Mouse (Mus musculus) midbrain, embryonic 16.5 days (tissue): ENCODE results near the gene March10. TPM values are rescaled to one million over a fixed set of nuclear protein-coding genes. Genes with fewer than 3 reads are reported as not detected.

Experiments used
- ATAC-seq: fragments of 200-750 bp; cut with Nextera tagmentation; 2 replicates; pipeline ENCODE4 v1.8.0; 2017; ENCODE audit warnings: moderate TSS enrichment
- H3K27ac ChIP-seq: fragments of 300-500 bp; sonication (generic); 2 replicates; pipeline ENCODE4 v1.5.1; 2014; ENCODE audit warnings: mild to moderate bottlenecking, low read length, mixed read lengths
- H3K27me3 ChIP-seq: fragments of 300-500 bp; sonication (generic); 2 replicates; pipeline ENCODE4 v1.6.1; 2014; ENCODE audit warnings: low read depth, low read length, mixed read lengths; ENCODE audit not compliant: control insufficient read depth, insufficient read depth
- H3K36me3 ChIP-seq: fragments of 300-500 bp; sonication (generic); 2 replicates; pipeline ENCODE4 v1.6.1; 2014; ENCODE audit warnings: mild to moderate bottlenecking, low read length, moderate library complexity, mixed read lengths; ENCODE audit not compliant: control insufficient read depth, insufficient read depth
- H3K4me1 ChIP-seq: fragments of 300-500 bp; sonication (generic); 2 replicates; pipeline ENCODE4 v1.6.1; 2014; ENCODE audit warnings: mild to moderate bottlenecking, low read length, mixed read lengths; ENCODE audit not compliant: control insufficient read depth, insufficient read depth
- H3K4me2 ChIP-seq: fragments of 300-500 bp; sonication (generic); 2 replicates; pipeline ENCODE4 v1.6.1; 2014; ENCODE audit warnings: mild to moderate bottlenecking, low read length, mixed read lengths
- H3K4me3 ChIP-seq: fragments of 300-500 bp; sonication (generic); 2 replicates; pipeline ENCODE4 v1.5.1; 2014; ENCODE audit warnings: low read depth, mild to moderate bottlenecking, low read length, moderate library complexity, mixed read lengths
- H3K9ac ChIP-seq: fragments of 300-500 bp; sonication (generic); 2 replicates; pipeline ENCODE4 v1.6.1; 2014; ENCODE audit warnings: low read depth, low read length, mixed read lengths
- H3K9me3 ChIP-seq: fragments of 300-500 bp; sonication (generic); replicated peaks from 2 replicates; pipeline ENCODE4 v1.6.1; 2014; ENCODE audit warnings: mild to moderate bottlenecking, low read length, mixed read lengths; ENCODE audit not compliant: control insufficient read depth, poor library complexity, severe bottlenecking
- WGBS: fragments of 180-500 bp; shearing (Covaris S2); extraction: QIAGEN DNeasy Blood & Tissue Kit; methylation state at CpG from one replicate; pipeline ENCODE4 v1.1.7; 2014; 5-methylcytosine and 5-hydroxymethylcytosine counted together
- polyA plus RNA-seq: library from polyadenylated mRNA; unstranded; fragments of >200 nt; fragmentation: Nextera tagmentation; extraction: Ambion mirVana; gene quantifications from 2 replicates; pipeline ENCODE4 v1.2.1, GENCODE M21; 2015

The March10 gene
- polyA plus RNA-seq, 1 experiment from 2014 or later, result 0.73 TPM

DNA sequence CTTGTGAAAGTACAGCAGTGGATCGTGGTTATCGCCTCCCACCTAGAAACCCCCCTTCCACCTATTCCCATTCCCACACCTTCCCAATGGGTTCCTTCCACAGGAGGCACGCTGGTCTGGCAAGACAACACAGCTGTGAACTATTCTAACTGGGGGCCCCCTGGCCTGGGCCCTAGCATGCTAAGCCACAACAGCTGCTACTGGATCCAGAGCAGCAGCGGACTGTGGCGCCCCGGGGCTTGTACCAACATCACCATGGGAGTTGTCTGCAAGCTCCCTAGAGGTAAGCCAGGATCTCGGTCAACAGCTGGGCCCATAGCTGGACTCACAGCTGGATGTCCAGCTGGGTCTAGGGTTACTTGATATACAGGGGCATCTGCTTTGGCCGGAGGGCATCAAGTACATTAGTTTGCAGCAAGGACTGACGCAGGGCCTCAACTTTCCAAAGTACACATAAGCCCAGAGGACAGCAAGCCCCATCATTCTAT lies 108.0 kb downstream of the March10 start:
- Histone ChIP-seq H3K4me2 (no peak overlapping the region), H3K4me1 (no peaks in the 10 kb centered on the region), H3K4me3 (no peak overlapping the region), H3K27me3 (no peaks in the 10 kb centered on the region), H3K36me3 (no peaks in the 10 kb centered on the region), H3K9me3 (no peaks in the 10 kb centered on the region), H3K9ac (no peak overlapping the region), H3K27ac (no peak overlapping the region)
- ATAC-seq, result no peak
- 92% methylated on average over 9 of the region's 9 CpGs for WGBS

DNA sequence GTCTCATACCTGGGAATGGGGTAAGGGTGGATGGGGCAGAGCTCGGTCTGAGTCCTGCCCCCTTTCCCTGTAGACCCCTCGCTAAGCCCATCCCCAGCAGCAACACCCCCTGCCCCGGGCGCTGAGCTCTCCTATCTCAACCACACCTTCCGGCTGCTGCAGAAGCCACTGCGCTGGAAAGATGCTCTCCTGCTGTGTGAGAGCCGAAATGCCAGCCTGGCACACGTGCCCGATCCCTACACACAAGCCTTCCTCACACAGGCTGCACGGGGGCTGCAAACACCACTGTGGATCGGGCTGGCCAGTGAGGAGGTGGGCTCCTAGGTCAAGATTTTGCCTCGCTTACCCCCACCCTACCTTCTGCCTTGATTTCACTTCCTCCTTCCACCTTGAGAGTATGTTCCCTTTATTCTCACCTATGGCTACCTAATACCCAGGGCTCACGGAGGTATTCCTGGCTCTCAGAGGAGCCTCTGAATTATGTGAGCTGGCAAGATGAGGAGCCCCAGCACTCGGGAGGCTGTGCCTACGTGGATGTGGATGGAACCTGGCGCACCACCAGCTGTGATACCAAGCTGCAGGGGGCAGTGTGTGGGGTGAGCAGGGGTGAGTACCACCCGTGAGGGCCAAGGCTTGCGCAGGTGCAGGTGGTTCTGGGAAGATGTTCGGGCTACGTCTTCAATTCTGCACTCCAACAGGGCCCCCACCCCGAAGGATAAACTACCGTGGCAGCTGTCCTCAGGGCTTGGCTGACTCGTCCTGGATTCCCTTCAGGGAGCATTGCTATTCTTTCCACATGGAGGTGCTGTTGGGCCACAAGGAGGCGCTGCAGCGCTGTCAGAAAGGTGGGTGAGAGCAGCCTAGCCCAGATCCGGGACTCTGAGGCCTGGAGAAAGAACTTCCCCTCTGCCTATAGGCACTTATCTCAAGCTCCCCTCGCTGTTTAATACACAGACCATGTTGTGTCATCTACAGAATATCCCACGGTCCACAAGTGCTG lies 109.1 kb downstream of the March10 start:
- ATAC-seq, result peak; percentile 87
- H3K9me3 ChIP-seq, result no peaks in the 10 kb centered on the region
- H3K4me3 ChIP-seq, result no peak overlapping the region
- H3K36me3 ChIP-seq, result no peaks in the 10 kb centered on the region
- H3K27ac ChIP-seq, result no peak overlapping the region
- peak overlapping the region; percentile 15 for H3K9ac ChIP-seq
- H3K4me1 ChIP-seq, result no peaks in the 10 kb centered on the region
- peak overlapping the region; percentile 15; the same call in 1 of the 2 replicates for H3K4me2 ChIP-seq
- WGBS, result 62% methylated on average over 28 of the region's 28 CpGs
- H3K27me3 ChIP-seq, result no peaks in the 10 kb centered on the region

DNA sequence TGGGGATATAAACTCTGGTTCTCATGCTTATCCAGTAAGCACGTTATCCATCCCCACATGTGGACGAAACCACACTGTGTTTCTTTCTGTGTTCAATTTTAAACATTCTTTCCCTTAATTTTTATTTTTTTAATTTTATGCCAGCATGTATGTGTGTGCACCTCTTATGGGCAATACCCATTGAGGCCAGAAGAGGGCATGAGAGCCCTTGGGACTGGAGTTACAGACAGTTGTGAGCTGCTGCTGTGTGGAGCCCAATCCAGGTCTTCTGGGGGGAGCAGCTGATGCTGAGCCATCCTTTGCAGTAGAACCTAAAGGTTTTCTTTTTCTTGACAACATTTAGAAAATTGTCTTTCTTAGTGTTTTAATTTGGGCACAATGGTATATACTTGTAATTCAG lies 111.3 kb downstream of the March10 start:
- no peaks in the 10 kb centered on the region for H3K9me3 ChIP-seq
- no peaks in the 10 kb centered on the region for H3K36me3 ChIP-seq
- H3K4me3 ChIP-seq, result no peak overlapping the region
- no peak for ATAC-seq
- WGBS, result 83% methylated on average over 2 of the region's 2 CpGs
- H3K4me1 ChIP-seq, result no peaks in the 10 kb centered on the region
- H3K9ac ChIP-seq, result no peak overlapping the region
- no peaks in the 10 kb centered on the region for H3K27me3 ChIP-seq
- no peak overlapping the region for H3K27ac ChIP-seq
- no peak overlapping the region for H3K4me2 ChIP-seq

DNA sequence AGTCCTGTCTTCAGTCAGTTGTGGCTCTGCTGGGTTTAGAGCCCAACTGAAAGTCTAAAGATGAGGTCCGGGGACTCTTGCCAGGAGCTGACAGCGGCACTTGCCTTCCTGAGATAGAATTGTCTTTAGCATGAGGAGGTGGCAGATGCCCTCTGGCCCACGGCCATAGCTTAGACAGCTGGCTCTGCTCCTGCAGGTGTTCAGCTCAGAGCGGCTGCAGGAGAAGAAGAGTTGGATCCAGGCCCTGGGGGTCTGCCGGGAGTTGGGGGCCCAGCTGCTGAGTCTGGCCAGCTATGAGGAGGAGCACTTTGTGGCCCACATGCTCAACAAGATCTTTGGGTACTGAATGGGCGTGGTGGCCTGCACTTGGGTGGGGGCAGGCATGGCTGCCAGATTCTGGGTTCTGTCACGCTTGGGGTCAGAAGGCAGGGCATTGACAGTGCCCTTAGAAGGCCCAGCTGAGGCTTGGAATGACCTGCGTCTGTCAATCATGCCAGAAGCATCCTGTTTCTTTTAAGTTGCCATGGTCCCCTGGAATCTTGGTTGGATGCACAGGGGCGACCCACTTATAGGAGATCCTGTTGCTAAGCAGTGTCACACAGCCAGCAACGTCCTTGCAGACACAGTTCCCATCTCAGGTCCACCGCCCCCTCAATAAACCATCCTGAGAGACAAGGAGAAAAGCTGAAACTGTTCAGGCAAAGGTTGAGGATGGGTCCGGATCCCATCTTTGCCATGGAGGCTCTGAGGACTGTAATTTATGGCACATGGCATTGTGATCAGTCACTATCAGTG lies 117.7 kb downstream of the March10 start:
- Histone ChIP-seq H3K36me3 (no peaks in the 10 kb centered on the region), H3K27me3 (no peaks in the 10 kb centered on the region), H3K9me3 (no peaks in the 10 kb centered on the region), H3K4me2 (no peak overlapping the region), H3K27ac (no peak overlapping the region), H3K9ac (no peak overlapping the region), H3K4me3 (no peak overlapping the region), H3K4me1 (no peaks in the 10 kb centered on the region)
- ATAC-seq, result no peak
- WGBS, result 75% methylated on average over 12 of the region's 12 CpGs

DNA sequence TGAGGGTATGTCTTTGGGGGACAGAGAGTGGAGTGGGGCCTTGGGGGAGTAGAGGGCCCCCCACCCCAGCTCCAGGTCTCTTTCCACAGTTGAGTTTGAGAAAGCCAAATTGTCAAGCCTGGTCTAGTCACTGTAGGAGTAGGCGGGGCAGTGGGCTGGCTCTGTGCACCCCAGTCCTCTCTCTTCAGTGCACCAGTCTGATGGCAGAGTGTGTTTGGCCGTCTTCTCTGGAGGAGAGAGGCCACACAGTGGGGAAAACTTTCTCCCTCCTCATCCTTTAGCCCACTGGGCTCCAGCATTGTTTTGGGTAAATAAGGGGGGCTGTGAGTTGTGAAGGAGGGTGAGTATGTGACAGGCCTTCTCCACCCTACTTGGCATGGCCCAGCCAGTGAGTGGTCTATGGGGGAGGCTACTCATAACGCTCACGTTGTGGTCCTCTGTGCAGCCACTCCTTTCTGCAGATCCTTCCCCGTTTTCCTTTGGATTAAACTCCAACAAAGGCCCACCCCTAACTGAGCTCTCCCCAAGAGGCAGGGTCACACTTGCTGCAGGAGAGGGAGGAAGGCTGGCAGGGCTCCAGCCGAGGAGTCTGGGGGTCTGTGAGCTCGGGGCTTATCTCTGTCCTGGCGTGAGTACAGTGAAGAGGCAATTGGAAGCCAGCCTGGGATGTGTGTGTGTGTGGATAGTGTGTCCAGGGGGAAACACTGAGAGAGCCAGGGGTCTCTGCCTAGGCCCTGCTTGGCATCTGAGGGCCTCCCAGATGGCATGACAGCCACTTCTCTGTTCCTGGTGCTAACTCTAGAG lies 122.5 kb downstream of the March10 start:
- no peaks in the 10 kb centered on the region for H3K9me3 ChIP-seq
- ATAC-seq, result peak; percentile 54; the same call in 1 of the 2 replicates
- no peaks in the 10 kb centered on the region for H3K4me1 ChIP-seq
- H3K4me2 ChIP-seq, result no peak overlapping the region
- no peak overlapping the region for H3K9ac ChIP-seq
- no peak overlapping the region for H3K4me3 ChIP-seq
- 48% methylated on average over 8 of the region's 8 CpGs for whole genome bisulfite sequencing
- H3K27me3 ChIP-seq, result no peaks in the 10 kb centered on the region
- no peak overlapping the region for H3K27ac ChIP-seq
- no peaks in the 10 kb centered on the region for H3K36me3 ChIP-seq

DNA sequence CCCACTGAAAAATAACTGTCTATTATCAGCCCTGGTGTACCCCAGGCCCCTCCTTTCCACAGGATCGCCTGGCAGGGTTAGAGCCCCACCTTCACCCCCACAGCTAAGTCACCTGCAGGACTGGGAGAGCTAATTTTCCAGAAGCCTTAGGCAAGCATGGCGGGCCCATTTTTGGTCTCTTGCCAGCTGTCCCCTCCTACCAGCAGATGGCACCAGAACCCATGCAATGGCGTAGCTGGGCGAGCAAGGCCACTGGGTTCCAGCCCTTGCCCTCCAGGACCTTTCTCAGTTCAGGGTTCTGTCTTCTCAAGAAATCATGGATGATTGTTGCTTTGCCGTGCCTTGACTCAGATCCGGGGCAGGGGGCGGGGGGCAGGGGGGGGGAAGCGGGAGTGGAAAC lies 124.1 kb downstream of the March10 start:
- 53% methylated on average over 8 of the region's 8 CpGs for whole genome bisulfite sequencing

DNA sequence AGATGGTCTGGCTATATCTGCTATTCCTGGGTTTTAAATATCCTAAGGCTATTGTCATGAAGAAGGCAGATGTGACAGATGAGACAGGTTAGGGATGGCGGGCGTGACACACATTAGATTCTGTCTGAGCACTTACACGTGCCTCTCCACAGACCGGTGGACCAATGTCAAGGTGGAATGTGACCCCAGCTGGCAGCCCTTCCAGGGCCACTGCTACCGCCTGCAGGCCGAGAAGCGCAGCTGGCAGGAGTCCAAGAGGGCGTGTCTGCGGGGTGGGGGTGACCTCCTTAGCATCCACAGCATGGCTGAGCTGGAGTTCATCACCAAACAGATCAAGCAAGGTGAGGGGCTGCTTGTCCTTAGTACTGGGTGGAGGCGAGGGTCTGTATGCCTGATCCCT lies 124.8 kb downstream of the March10 start:
- H3K9ac ChIP-seq, result no peak overlapping the region
- no peaks in the 10 kb centered on the region for H3K4me1 ChIP-seq
- H3K27me3 ChIP-seq, result no peaks in the 10 kb centered on the region
- 49% methylated on average over 10 of the region's 10 CpGs for WGBS
- no peaks in the 10 kb centered on the region for H3K36me3 ChIP-seq
- H3K4me2 ChIP-seq, result no peak overlapping the region
- H3K9me3 ChIP-seq, result no peaks in the 10 kb centered on the region
- no peak for ATAC-seq
- H3K4me3 ChIP-seq, result no peak overlapping the region
- no peak overlapping the region for H3K27ac ChIP-seq

More for the DNA sequence above, 124.1 kb downstream of the March10 start:
- no peaks in the 10 kb centered on the region for H3K36me3 ChIP-seq
- no peaks in the 10 kb centered on the region for H3K4me1 ChIP-seq
- H3K9me3 ChIP-seq, result no peaks in the 10 kb centered on the region
- H3K27ac ChIP-seq, result no peak overlapping the region
- no peaks in the 10 kb centered on the region for H3K27me3 ChIP-seq
- peak; percentile 34; the same call in 1 of the 2 replicates for ATAC-seq
- H3K4me3 ChIP-seq, result no peak overlapping the region
- H3K4me2 ChIP-seq, result no peak overlapping the region
- H3K9ac ChIP-seq, result no peak overlapping the region

DNA sequence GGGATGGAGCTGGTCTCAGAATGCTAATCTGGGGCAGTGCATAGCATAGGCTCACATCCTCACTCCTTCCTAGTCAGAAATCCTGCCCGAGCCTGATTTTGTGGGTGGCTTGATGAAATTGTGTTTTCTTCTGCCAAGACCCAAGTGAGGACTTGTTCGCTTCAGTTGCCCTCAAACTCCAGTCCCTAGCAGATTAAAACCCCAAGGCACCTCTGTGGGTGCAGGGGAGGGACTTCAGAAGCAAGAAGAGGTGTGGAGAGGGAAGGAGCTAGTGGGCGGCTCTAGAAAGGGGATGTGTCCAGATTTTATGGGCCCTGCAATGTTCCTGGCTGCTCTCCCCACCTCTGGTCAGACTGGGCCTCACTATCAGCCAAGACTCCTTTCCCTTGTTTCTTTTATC lies 125.4 kb downstream of the March10 start:
- Histone ChIP-seq H3K36me3 (no peaks in the 10 kb centered on the region), H3K27me3 (no peaks in the 10 kb centered on the region), H3K9ac (no peak overlapping the region), H3K4me2 (no peak overlapping the region), H3K27ac (no peak overlapping the region), H3K4me3 (no peak overlapping the region), H3K4me1 (no peaks in the 10 kb centered on the region), H3K9me3 (no peaks in the 10 kb centered on the region)
- 93% methylated on average over 3 of the region's 3 CpGs for WGBS
- ATAC-seq, result no peak
